Mouse (Mus musculus): ENCODE measurements around the gene Kxd1. TPM values are rescaled to one million over a fixed set of nuclear protein-coding genes. Genes with fewer than 3 reads are reported as not detected.

Gene Kxd1
- total and polyA plus RNA-seq, 2 experiments from 2014 or later = 48.7 to 53.8 TPM

DNA sequence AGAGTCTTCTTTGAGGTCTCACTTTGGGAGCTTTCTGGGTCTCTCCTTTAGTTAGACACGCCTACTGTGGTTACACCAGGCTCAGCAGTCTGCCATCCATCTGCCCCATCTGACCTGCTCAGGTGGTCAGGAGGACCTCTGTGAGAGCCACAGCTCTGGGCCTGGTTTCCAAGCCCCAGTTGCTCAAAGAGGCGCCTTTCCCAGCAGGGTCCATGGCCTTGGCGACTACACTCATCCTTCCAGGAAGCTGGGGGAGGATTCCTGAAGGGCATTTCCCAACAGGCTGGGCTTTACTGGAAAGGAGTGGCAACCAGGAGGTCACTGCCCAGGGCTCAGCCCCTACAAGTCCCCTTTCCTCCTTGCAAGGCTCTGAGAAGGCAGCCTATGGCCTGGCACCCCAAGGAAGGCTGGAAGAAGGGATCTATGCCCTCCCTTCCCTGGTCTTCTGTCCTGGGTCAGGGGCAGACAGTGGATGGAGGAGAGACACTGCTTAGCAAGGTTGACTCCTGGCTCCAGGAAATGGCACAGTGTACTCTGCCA, 37.0 kb upstream of the Kxd1 start:
- ATAC-seq (no peak), DNase-seq (ENCODE audit: low spot score) (no peak)
- WGBS = 84% methylated on average over 3 of the region's 3 CpGs
- Histone ChIP-seq H3K9me3 (ENCODE audit: low read length) (no peaks in the 10 kb centered on the region), H3K36me3 (ENCODE audit: insufficient read depth, low read length) (no peaks in the 10 kb centered on the region; the same call in 1 of the 2 replicates), H3K4me2 (ENCODE audit: low read depth, low read length) (no peak overlapping the region), H3K9ac (replicated peaks; ENCODE audit: low read length) (no peak overlapping the region), H3K4me1 (ENCODE audit: insufficient read depth, low read length) (peaks cover 8% of the 10 kb centered on the region; the same call in 1 of the 2 replicates), H3K27ac (no peak overlapping the region), H3K4me3 (ENCODE audit: low read length) (no peak overlapping the region), H3K27me3 (ENCODE audit: insufficient read depth, low read length) (no peaks in the 10 kb centered on the region)
- TF ChIP-seq CTCF (IDR thresholded peaks at IDR 0.05; ENCODE audit: low read depth) = no peak

DNA sequence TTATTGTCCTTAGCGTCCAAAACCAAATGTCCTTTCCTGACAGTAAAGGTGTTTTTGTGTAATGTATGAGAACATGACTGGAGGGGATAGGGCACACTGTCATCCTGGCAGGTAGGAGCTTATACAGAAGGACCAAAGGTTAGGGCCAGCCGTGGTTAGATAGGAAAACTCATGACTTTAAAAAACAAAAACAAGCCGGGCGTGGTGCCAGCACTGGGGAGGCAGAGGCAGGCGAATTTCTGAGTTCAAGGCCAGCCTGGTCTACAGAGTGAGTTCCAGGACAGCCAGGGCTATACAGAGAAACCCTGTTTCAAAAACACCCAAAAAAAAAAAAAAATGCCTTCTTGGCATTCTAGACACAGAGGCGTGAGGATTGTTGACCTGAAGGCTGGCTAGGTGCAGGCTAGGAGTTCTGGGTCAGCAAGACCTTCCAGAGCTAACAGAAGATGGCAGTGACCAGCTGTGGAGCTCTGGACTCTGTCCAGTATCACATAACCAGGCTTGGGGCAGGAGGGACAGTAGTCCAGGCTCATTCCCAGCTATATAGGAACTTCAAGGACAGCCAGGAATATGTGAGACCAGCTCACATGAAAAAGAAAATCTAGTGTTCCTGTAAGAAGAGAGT, 36.1 kb upstream of the Kxd1 start:
- H3K27ac ChIP-seq = no peak overlapping the region
- H3K27me3 ChIP-seq (ENCODE audit: insufficient read depth, low read length) = no peaks in the 10 kb centered on the region
- H3K4me3 ChIP-seq (ENCODE audit: low read length) = no peak overlapping the region
- no peaks in the 10 kb centered on the region; the same call in 1 of the 2 replicates for H3K36me3 ChIP-seq (ENCODE audit: insufficient read depth, low read length)
- TF ChIP-seq CTCF (IDR thresholded peaks at IDR 0.05; ENCODE audit: low read depth) = no peak
- no peak for DNase-seq (ENCODE audit: low spot score)
- peaks cover 8% of the 10 kb centered on the region; the same call in 1 of the 2 replicates for H3K4me1 ChIP-seq (ENCODE audit: insufficient read depth, low read length)
- no peak for ATAC-seq
- no peak overlapping the region for H3K9ac ChIP-seq (replicated peaks; ENCODE audit: low read length)
- 91% methylated on average over 6 of the region's 6 CpGs for WGBS
- H3K9me3 ChIP-seq (ENCODE audit: low read length) = no peaks in the 10 kb centered on the region
- H3K4me2 ChIP-seq (ENCODE audit: low read depth, low read length) = no peak overlapping the region

DNA sequence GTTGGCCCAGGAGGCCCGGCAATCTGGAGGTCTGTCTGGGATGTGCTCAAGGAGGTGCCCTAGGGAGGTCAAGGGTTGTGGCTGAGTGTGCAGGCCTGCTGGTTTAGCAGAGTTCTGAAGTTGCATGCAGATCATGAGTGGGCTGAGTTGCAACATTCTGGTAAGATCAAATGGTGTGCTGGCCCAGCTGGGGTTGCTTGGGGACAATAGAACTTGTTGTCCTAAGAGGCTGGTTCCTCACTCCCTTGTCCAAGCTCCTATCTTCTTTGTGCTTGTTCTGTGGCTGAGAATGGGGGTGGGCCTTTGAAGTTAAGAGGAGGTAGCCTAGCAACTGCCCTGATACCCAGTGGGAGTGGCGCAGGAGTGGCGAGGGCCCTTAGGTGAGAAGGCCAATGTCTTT, 35.0 kb upstream of the Kxd1 start:
- no peak for DNase-seq (ENCODE audit: low spot score)

DNA sequence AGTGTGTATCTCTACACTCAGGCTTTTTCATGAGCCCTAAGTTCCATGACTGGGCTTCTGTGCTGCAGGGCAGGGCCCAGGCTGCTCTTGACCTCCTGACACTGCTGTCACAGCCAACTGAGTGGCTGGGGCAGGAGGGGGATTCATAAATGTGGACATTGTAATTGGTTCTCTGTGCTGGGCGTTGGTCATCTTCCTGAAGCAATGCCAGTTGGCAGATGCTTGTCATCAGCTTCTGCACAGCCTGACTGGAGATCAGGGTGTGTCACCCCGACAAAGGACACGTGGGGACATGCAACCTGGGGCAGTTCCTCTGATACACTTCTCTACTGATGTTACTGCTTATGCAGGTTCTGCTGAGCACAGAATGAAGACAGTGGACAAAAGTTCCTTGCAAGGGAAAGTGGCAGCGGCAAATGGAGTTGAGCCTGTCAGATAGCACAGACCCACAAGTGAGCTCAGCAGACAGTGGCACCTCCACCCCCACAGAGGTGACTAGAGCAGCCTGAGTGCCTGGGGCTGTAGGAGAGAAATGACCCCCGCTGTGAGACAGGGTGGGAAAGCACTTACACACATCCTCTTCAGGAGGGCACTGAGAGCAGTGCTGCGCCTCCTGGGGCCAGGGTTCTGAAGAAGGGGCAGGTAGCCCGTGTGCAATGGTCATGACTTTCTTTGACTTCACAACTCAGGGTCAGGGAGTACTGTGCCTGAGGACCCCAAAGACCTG, 34.2 kb upstream of the Kxd1 start:
- H3K4me1 ChIP-seq (ENCODE audit: insufficient read depth, low read length) = peaks cover 8% of the 10 kb centered on the region; the same call in 1 of the 2 replicates
- no peaks in the 10 kb centered on the region for H3K9me3 ChIP-seq (ENCODE audit: low read length)
- no peak for TF ChIP-seq CTCF (IDR thresholded peaks at IDR 0.05; ENCODE audit: low read depth)
- H3K9ac ChIP-seq (replicated peaks; ENCODE audit: low read length) = no peak overlapping the region
- no peak overlapping the region for H3K27ac ChIP-seq
- no peak overlapping the region for H3K4me2 ChIP-seq (ENCODE audit: low read depth, low read length)
- no peak overlapping the region for H3K4me3 ChIP-seq (ENCODE audit: low read length)
- H3K27me3 ChIP-seq (ENCODE audit: insufficient read depth, low read length) = no peaks in the 10 kb centered on the region
- 72% methylated on average over 7 of the region's 7 CpGs for WGBS
- H3K36me3 ChIP-seq (ENCODE audit: insufficient read depth, low read length) = no peaks in the 10 kb centered on the region; the same call in 1 of the 2 replicates
- ATAC-seq (no peak), DNase-seq (ENCODE audit: low spot score) (no peak)

More for the DNA sequence above, 35.0 kb upstream of the Kxd1 start:
- Histone ChIP-seq H3K36me3 (ENCODE audit: insufficient read depth, low read length) (no peaks in the 10 kb centered on the region; the same call in 1 of the 2 replicates), H3K27ac (no peak overlapping the region), H3K4me2 (ENCODE audit: low read depth, low read length) (no peak overlapping the region), H3K27me3 (ENCODE audit: insufficient read depth, low read length) (no peaks in the 10 kb centered on the region), H3K4me1 (ENCODE audit: insufficient read depth, low read length) (peaks cover 8% of the 10 kb centered on the region; the same call in 1 of the 2 replicates), H3K9me3 (ENCODE audit: low read length) (no peaks in the 10 kb centered on the region), H3K4me3 (ENCODE audit: low read length) (no peak overlapping the region), H3K9ac (replicated peaks; ENCODE audit: low read length) (no peak overlapping the region)
- ATAC-seq = no peak
- no peak for TF ChIP-seq CTCF (IDR thresholded peaks at IDR 0.05; ENCODE audit: low read depth)
- 79% methylated on average over 3 of the region's 3 CpGs for WGBS

DNA sequence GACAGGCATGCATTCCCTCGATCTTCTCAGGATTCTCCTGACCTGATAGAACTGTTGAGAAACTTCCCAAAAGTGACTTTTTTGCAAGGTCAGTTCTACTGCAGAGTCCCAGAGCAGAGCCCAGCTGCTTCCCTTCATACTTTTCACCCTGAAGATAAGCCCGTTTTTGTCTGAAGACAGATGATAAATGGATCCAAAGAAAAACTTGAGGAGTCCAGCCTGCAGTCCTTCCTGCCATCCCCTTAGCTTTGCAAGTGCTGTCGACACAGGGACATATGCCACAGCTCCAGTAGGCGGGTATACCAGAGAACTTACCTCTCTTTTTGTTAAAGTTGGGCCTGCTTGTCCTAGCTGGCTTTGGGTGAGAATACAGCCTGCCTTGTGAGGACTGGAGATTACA, 33.6 kb upstream of the Kxd1 start:
- Histone ChIP-seq H3K9ac (replicated peaks; ENCODE audit: low read length) (no peak overlapping the region), H3K27ac (no peak overlapping the region), H3K9me3 (ENCODE audit: low read length) (no peaks in the 10 kb centered on the region), H3K4me1 (ENCODE audit: insufficient read depth, low read length) (peaks cover 8% of the 10 kb centered on the region; the same call in 1 of the 2 replicates), H3K4me3 (ENCODE audit: low read length) (no peak overlapping the region), H3K4me2 (ENCODE audit: low read depth, low read length) (no peak overlapping the region), H3K36me3 (ENCODE audit: insufficient read depth, low read length) (no peaks in the 10 kb centered on the region; the same call in 1 of the 2 replicates), H3K27me3 (ENCODE audit: insufficient read depth, low read length) (no peaks in the 10 kb centered on the region)
- WGBS = 78% methylated on average over 4 of the region's 4 CpGs
- TF ChIP-seq CTCF (IDR thresholded peaks at IDR 0.05; ENCODE audit: low read depth) = no peak
- ATAC-seq (no peak), DNase-seq (ENCODE audit: low spot score) (no peak)

DNA sequence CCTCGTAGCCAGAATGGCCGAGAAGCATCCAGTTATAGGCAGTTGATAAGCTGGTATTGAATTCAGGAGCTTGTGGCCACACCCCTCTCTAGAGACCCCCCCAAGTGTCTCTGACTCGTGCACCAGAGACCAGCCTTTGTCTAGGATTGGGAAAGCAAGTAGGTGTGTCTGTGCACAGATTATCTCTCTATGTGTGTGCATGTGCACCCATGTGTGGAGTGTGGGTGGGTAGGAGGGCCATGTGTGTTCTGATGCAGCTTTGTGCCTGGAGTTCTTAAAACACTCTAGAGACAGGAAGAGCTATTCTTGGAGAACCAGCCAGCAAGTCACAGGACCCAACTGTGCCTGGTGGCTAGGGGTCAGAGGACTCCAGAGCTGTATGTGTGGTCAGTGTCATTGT, 32.8 kb upstream of the Kxd1 start:
- WGBS = 73% methylated on average over 3 of the region's 3 CpGs

More for the DNA sequence above, 32.8 kb upstream of the Kxd1 start:
- Histone ChIP-seq H3K4me1 (ENCODE audit: insufficient read depth, low read length) (peaks cover 8% of the 10 kb centered on the region; the same call in 1 of the 2 replicates), H3K9me3 (ENCODE audit: low read length) (no peaks in the 10 kb centered on the region), H3K27me3 (ENCODE audit: insufficient read depth, low read length) (no peaks in the 10 kb centered on the region), H3K27ac (no peak overlapping the region), H3K9ac (replicated peaks; ENCODE audit: low read length) (no peak overlapping the region), H3K4me2 (ENCODE audit: low read depth, low read length) (no peak overlapping the region), H3K36me3 (ENCODE audit: insufficient read depth, low read length) (no peaks in the 10 kb centered on the region; the same call in 1 of the 2 replicates), H3K4me3 (ENCODE audit: low read length) (no peak overlapping the region)
- DNase-seq (ENCODE audit: low spot score) = no peak
- no peak for ATAC-seq
- no peak for TF ChIP-seq CTCF (IDR thresholded peaks at IDR 0.05; ENCODE audit: low read depth)
